Mouse (Mus musculus) hindbrain, embryonic 13.5 days (tissue): ENCODE data around the gene Gm10912. TPM values are rescaled to one million over a fixed set of nuclear protein-coding genes. Genes with fewer than 3 reads are reported as not detected.
"Not testable (repeated sequence)": the region's sequence is repeated elsewhere in the genome, so short reads cannot be mapped to it uniquely, and the experiment has no call there.

Source experiments
- ATAC-seq: fragments of 200-750 bp; cut with Nextera tagmentation; 2 replicates; pipeline ENCODE4 v1.8.0; 2017; ENCODE audit warnings: moderate TSS enrichment; ENCODE audit not compliant: low FRiP score
- H3K27ac ChIP-seq: fragments of 300-500 bp; sonication (generic); 2 replicates; pipeline ENCODE4 v1.5.1; 2015; ENCODE audit warnings: inconsistent platforms, mild to moderate bottlenecking, moderate library complexity
- H3K27me3 ChIP-seq: fragments of 300-500 bp; sonication (generic); 2 replicates; pipeline ENCODE4 v1.6.1; 2015; ENCODE audit warnings: mild to moderate bottlenecking, inconsistent platforms
- H3K36me3 ChIP-seq: fragments of 300-500 bp; sonication (generic); 2 replicates; pipeline ENCODE4 v1.6.1; 2015; ENCODE audit warnings: mild to moderate bottlenecking, inconsistent platforms
- H3K4me1 ChIP-seq: fragments of 300-500 bp; sonication (generic); replicated peaks from 2 replicates; pipeline ENCODE4 v1.6.1; 2015; ENCODE audit warnings: inconsistent platforms
- H3K4me2 ChIP-seq: fragments of 300-500 bp; sonication (generic); 2 replicates; pipeline ENCODE4 v1.6.1; 2015; ENCODE audit warnings: inconsistent platforms, mild to moderate bottlenecking, moderate library complexity
- H3K4me3 ChIP-seq: fragments of 300-500 bp; sonication (generic); 2 replicates; pipeline ENCODE4 v1.5.1; 2015; ENCODE audit warnings: mild to moderate bottlenecking, inconsistent platforms
- H3K9ac ChIP-seq: fragments of 300-500 bp; sonication (generic); 2 replicates; pipeline ENCODE4 v1.6.1; 2015; ENCODE audit warnings: mild to moderate bottlenecking, inconsistent platforms
- H3K9me3 ChIP-seq: fragments of 300-500 bp; sonication (generic); 2 replicates; pipeline ENCODE4 v1.6.1; 2016; ENCODE audit warnings: inconsistent platforms
- WGBS: fragments of 180-500 bp; shearing (Covaris S2); methylation state at CpG from one replicate; pipeline ENCODE4 v1.1.7; 2015; 5-methylcytosine and 5-hydroxymethylcytosine counted together
- polyA plus RNA-seq: library from polyadenylated mRNA; unstranded; fragments of >200 nt; fragmentation: Nextera tagmentation; extraction: Ambion mirVana; gene quantifications from 2 replicates; pipeline ENCODE4 v1.2.1, GENCODE M21; 2015

Gm10912 gene
- polyA plus RNA-seq, 1 experiment from 2014 or later = not detected

DNA sequence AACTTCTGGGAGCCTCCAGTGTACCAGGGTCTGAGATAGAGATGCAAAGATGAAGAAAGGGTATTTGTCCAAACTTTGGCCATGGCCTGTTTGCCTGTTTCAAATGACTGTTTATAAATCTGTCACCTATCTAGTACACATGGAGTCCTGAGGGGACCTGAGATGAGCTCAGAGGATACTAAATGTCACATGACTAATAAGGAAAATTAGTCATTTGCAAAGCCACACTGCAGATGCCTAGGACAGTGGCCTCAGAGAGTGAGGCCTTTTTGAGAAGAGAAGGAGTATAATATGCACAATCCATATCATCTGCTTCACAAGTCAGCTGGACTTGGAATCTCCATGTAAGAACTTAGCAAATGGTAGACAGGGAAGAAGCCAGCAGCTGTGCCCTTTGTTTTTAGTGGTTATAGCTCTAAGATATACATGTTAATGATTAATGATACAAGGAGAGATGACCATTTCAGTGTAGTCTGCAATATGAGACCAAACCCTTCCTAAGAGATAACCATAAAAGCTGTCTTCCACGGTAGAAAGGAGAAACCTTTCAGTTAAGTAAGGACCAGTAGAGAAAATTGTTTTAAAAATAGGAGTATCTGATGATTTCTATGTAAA lies 15.9 kb downstream of the Gm10912 start:
- not testable (repeated sequence) for H3K4me3 ChIP-seq, H3K9ac ChIP-seq
- WGBS = no CpG with 5 or more reads among the region's 1 CpGs

DNA sequence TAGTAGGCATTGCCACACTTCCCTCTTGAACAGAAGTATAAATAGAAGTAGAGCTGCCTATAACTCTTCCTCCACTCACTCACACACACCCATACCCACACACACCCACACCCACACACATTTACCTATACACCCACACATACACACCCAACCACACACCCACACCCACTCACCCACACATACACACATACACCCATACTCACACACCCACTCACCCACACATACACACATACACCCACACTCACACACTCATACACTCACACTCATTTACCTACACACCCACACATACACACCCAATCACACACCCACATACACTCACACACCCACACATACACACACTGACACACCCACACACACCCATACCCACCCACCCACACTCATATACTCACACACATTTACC lies 16.8 kb downstream of the Gm10912 start:
- Histone ChIP-seq H3K9ac (no peak overlapping the region), H3K27ac (no peak overlapping the region), H3K4me3 (no peak overlapping the region), H3K4me1 (no peaks in the 10 kb centered on the region), H3K27me3 (no peaks in the 10 kb centered on the region), H3K4me2 (no peak overlapping the region), H3K36me3 (no peaks in the 10 kb centered on the region), H3K9me3 (no peaks in the 10 kb centered on the region)
- ATAC-seq = no peak

More for the DNA sequence above, 15.9 kb downstream of the Gm10912 start:
- not testable (repeated sequence) for H3K4me1 ChIP-seq, ATAC-seq, H3K36me3 ChIP-seq, H3K4me2 ChIP-seq, H3K27me3 ChIP-seq, H3K9me3 ChIP-seq, H3K27ac ChIP-seq

DNA sequence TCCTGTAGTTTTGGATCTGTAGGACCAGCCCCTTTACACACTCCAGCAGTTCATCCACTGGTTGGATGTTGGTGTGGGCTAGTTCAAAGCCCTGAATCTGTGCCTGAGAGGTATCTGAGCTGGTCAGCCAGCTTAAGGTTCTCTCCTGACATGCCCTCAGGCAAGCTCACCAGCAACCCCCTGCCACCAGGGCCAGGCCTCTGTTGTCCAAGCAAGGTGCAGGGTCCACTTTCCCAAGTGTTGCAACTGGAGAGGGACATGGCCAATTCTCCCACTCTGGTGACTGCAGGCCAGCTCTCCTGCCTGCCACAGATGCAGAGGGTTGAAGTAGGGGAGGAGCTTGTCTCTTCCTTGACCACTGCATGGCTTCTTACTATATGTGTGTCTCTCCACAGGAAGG lies 18.4 kb downstream of the Gm10912 start:
- H3K4me2 ChIP-seq, ATAC-seq, H3K36me3 ChIP-seq, H3K9me3 ChIP-seq, H3K4me3 ChIP-seq, H3K4me1 ChIP-seq, H3K9ac ChIP-seq, H3K27me3 ChIP-seq, H3K27ac ChIP-seq: not testable (repeated sequence)

DNA sequence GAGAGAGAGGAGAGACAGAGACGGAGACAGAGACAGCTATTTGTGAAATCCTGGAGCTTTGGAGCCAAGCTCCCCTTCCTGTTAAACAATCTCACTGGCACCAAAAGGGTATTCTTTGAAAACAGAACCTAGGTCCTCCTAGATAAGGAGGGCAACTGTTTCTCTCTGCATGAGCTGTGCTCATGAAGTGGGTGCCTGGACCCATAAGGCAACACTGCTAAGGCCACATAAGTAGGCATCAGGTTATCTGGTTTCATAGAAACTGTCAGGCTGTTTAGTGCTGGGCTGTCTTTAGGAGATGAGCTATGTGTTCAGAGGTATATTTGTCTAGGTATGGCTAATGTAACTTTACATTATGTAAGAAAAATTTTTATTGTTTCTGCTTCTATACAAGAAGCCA lies 21.9 kb downstream of the Gm10912 start:
- not testable (repeated sequence) for H3K27me3 ChIP-seq, H3K4me1 ChIP-seq, H3K9ac ChIP-seq, H3K36me3 ChIP-seq, H3K4me3 ChIP-seq, ATAC-seq, H3K27ac ChIP-seq, H3K4me2 ChIP-seq, H3K9me3 ChIP-seq
- 100% methylated on average over 1 of the region's 1 CpGs for WGBS

DNA sequence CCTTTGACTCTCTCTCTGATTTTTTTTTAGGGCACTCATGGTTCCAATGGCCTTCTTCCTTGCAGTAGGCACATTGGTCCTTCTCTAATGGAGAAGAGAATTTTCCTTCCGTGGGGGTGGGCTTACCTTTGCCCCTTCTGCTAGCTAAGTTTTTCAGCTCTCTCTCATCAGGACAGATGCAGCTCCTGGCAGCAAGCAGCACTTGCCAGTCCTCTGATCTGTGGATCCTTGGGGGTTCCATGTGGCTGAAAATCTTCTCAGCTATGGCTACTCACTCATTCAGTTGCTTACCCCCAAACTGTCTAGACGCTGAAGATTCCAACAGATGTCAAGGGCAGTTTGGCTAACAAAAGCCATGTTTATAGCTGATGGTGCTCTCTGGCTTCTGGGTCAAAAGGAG lies 27.7 kb downstream of the Gm10912 start:
- H3K4me3 ChIP-seq = no peak overlapping the region
- H3K36me3 ChIP-seq = no peaks in the 10 kb centered on the region
- no peak for ATAC-seq
- H3K4me2 ChIP-seq = no peak overlapping the region
- no peak overlapping the region for H3K27ac ChIP-seq
- H3K9me3 ChIP-seq = no peaks in the 10 kb centered on the region
- no peak overlapping the region for H3K9ac ChIP-seq
- H3K27me3 ChIP-seq = no peaks in the 10 kb centered on the region
- peaks cover 12% of the 10 kb centered on the region for H3K4me1 ChIP-seq
- WGBS = 87% methylated on average over 2 of the region's 2 CpGs

DNA sequence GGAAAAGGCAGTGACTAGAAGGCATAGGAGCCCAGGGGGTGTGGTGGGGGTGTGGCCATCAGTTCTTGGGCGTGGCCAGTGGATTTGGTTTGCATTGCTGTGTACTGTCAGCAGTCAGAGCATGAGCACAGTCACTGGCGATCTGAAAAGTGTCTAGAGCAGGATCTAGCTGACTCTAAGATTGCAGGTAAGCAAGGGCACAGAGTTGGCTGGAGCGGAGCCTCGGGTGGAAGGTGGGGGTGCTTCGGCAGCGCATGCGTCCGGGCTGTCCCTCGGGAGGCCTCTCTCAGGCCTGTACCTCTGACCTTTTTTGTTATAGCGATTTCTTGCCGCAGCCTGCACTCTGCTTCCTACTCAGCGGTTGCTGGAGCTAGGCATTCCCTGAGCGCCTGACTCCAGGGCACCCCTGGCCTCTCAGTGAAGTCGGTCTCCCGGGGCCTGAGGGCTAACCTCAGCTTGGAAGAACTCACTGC lies 30.2 kb downstream of the Gm10912 start, which contains the start of gene Cd59a:
TSS of gene Cd59a (plus strand) at position 61 of the 473 bp plus-strand sequence.
- H3K4me2 ChIP-seq = peak within 1 kb of the TSS; percentile 67
- no peaks in the 10 kb centered on the region for H3K9me3 ChIP-seq
- no peaks in the 10 kb centered on the region for H3K27me3 ChIP-seq
- H3K4me3 ChIP-seq = peak within 1 kb of the TSS; percentile 44
- H3K4me1 ChIP-seq = peaks cover 12% of the 10 kb centered on the region
- 2% methylated on average over 15 of the region's 15 CpGs for WGBS
- no peaks in the 10 kb centered on the region for H3K36me3 ChIP-seq
- H3K27ac ChIP-seq = peak within 1 kb of the TSS; percentile 80
- ATAC-seq = peak; percentile 89
- peak within 1 kb of the TSS; percentile 70 for H3K9ac ChIP-seq

DNA sequence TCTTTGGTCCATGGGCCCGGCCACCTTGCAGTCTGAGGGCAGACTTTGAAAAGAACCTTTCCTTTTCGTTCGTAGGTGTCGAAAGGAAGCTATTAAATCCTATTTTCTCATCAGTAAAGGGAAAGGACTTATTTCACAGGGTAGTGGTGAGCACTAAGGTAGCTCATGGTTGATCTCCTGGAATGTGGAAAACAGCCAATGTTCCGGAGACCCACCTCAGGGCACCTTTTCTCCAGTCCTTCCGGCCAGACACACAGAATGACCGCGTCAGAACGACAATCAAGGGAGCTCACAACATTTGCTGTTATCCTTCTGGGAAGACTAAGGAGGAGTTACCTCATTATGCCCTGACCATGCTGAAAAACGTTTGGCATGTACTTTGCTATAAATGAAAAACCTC lies 30.6 kb downstream of the Gm10912 start:
- 49% methylated on average over 10 of the region's 10 CpGs for WGBS
- H3K4me2 ChIP-seq = peak overlapping the region; percentile 67
- H3K27ac ChIP-seq = peak overlapping the region; percentile 80
- H3K36me3 ChIP-seq = no peaks in the 10 kb centered on the region
- no peaks in the 10 kb centered on the region for H3K9me3 ChIP-seq
- ATAC-seq = 0 out of 2 replicates have a peak, but pooled peaks have one; percentile 3
- H3K27me3 ChIP-seq = no peaks in the 10 kb centered on the region
- peak overlapping the region; percentile 70 for H3K9ac ChIP-seq
- H3K4me1 ChIP-seq = peaks cover 12% of the 10 kb centered on the region
- H3K4me3 ChIP-seq = peak overlapping the region; percentile 44

DNA sequence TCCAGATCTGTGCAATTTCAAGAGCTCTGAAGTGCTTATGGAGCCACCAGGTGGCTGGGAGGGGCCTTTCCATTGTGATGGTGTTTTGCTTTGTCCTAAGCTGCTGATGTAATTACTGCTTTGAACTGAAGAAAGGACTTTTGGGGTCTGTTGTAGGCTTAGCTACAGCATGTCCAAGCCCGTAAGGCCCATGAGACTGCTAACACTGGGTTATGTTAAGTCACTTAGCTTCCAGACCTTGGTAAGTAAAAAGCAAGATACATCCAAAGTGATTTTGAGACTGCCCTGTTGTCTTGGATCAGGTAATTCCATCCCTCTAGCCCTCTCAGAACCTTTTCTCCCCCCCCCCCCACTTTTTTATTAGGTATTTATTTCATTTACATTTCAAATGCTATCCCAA lies 31.2 kb downstream of the Gm10912 start:
- not testable (repeated sequence) for H3K36me3 ChIP-seq, H3K4me3 ChIP-seq, ATAC-seq, H3K9me3 ChIP-seq, H3K27ac ChIP-seq, H3K27me3 ChIP-seq, H3K9ac ChIP-seq
- peak overlapping the region; percentile 67 for H3K4me2 ChIP-seq
- H3K4me1 ChIP-seq = peaks cover 12% of the 10 kb centered on the region
- WGBS = 75% methylated on average over 1 of the region's 1 CpGs

DNA sequence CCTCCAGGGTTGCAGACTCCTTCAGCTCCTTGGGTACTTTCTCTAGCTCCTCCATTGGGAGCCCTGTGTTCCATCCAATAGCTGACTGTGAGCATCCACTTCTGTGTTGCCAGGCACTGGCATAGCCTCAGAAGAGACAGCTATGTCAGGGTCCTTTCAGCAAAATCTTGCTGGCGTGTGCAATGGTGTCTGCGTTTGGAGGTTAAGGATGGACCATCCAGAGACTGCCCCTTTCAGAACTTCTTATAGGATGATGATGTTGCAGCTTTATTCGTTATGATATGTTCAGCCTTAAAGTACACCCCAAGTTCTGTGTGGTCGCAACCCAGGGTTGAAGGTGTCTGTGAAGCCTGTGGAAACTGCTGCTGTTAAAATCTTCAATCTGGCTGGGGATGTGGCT lies 31.8 kb downstream of the Gm10912 start:
- H3K4me1 ChIP-seq = peaks cover 12% of the 10 kb centered on the region
- WGBS = 97% methylated on average over 4 of the region's 4 CpGs
- not testable (repeated sequence) for ATAC-seq, H3K27ac ChIP-seq, H3K9ac ChIP-seq, H3K27me3 ChIP-seq, H3K36me3 ChIP-seq, H3K9me3 ChIP-seq, H3K4me3 ChIP-seq
- H3K4me2 ChIP-seq = peak overlapping the region; percentile 6; the same call in 1 of the 2 replicates

DNA sequence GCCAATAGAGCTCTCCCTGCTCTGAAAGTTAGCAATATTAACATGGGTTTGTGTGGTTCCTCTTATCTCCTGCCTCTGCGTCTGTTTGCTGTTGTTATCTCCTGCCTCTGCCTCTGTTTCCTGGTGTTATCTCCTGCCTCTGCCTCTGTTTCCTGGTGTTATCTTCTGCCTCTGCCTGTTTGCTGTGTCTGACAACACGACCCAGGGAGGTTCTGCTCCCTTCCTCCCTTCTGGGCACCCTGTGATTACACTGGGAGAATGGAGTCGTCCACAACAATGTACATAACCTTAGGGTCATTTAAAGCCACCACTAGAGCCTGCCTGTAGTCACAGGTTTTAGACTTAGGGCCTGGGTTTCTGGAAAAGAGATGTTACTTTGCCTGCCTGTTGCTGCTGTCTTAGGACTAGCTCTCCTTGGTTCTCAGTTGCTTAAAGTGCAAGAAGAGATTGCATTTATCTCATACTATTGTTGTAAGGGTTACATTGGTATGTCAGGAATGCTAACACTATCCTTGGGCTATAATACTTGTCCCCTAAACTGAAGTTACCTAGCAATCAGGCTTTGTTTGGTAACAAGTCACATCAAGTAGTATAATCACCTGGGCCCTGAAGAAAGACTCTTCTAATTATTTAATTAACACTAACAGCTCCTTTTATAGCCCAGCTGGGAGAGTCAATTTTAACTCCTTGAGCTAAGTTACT lies 33.1 kb downstream of the Gm10912 start:
- H3K4me1 ChIP-seq = peaks cover 12% of the 10 kb centered on the region
- 43% methylated on average over 3 of the region's 3 CpGs for WGBS
- no peak overlapping the region for H3K27ac ChIP-seq
- no peaks in the 10 kb centered on the region for H3K36me3 ChIP-seq
- no peaks in the 10 kb centered on the region for H3K9me3 ChIP-seq
- H3K27me3 ChIP-seq = no peaks in the 10 kb centered on the region
- ATAC-seq = no peak
- H3K4me3 ChIP-seq = no peak overlapping the region
- H3K9ac ChIP-seq = no peak overlapping the region
- no peak overlapping the region for H3K4me2 ChIP-seq

DNA sequence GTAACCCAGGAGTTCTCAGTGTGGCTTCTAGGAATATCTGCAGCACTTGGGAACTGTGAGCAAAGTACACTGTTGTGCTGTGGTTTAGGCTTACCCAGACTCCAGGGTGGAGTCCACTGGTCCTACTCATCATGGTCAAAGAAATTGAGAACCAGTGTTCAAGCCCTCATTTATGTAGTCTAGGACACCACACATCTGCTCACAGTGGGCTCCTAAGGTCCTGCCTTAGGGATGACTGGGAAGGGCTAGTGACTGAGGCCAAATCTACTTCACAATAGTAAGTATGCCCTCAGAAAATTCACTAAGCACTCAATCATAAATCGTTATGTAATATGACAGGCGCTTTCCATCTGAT lies 33.6 kb downstream of the Gm10912 start:
- no peak overlapping the region for H3K4me2 ChIP-seq
- H3K4me1 ChIP-seq = peaks cover 12% of the 10 kb centered on the region
- no peak for ATAC-seq
- H3K27me3 ChIP-seq = no peaks in the 10 kb centered on the region
- no peaks in the 10 kb centered on the region for H3K9me3 ChIP-seq
- no peak overlapping the region for H3K27ac ChIP-seq
- WGBS = 100% methylated on average over 2 of the region's 2 CpGs
- no peak overlapping the region for H3K4me3 ChIP-seq
- H3K36me3 ChIP-seq = no peaks in the 10 kb centered on the region
- H3K9ac ChIP-seq = no peak overlapping the region

DNA sequence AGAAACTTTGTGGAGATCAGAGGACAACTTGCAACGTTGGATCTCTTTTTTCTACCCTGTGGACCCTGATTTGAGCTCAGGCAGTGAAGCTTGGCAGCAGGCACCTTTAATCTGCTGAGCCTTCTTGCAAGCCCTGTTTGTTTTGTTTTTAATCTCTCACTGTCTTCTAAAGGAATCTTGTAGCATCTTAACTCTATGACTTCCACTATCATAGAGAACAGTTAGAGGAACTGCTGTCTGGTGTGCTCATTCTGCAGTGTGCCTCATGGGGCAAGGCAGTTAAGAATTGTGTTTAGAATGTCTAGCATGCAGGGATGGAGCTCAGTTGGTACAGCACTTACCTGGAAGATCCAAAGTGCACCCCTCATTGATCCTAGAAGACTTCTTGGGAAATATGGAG lies 34.3 kb downstream of the Gm10912 start:
- no peaks in the 10 kb centered on the region for H3K36me3 ChIP-seq
- no peak overlapping the region for H3K4me2 ChIP-seq
- no peaks in the 10 kb centered on the region for H3K27me3 ChIP-seq
- H3K27ac ChIP-seq = no peak overlapping the region
- no peaks in the 10 kb centered on the region for H3K9me3 ChIP-seq
- no peak for ATAC-seq
- peaks cover 12% of the 10 kb centered on the region for H3K4me1 ChIP-seq
- H3K9ac ChIP-seq = no peak overlapping the region
- H3K4me3 ChIP-seq = no peak overlapping the region
- 67% methylated on average over 1 of the region's 1 CpGs for WGBS

DNA sequence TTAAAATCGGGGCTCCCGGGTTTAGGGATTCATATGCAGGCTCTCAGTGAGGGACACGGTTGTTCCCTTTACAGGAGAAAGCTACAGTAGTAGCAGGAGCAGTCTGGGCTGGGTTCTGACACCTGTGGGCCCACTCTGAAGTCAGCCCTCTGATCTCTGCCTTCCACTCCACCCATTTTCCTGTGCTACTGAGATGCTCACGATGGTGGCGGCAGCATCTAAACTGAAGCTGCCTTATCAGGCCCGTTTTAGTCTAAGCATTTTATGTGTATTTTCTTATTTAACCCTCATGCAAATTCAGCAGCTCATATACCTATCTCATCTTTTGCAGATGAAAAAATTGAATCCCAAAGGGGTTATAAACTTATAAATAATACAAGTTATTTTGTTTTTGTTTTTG lies 39.2 kb downstream of the Gm10912 start:
- no peaks in the 10 kb centered on the region for H3K36me3 ChIP-seq
- no peaks in the 10 kb centered on the region for H3K4me1 ChIP-seq
- no peak overlapping the region for H3K4me3 ChIP-seq
- no peaks in the 10 kb centered on the region for H3K27me3 ChIP-seq
- no peaks in the 10 kb centered on the region for H3K9me3 ChIP-seq
- WGBS = 95% methylated on average over 6 of the region's 6 CpGs
- no peak overlapping the region for H3K27ac ChIP-seq
- H3K4me2 ChIP-seq = no peak overlapping the region
- no peak for ATAC-seq
- H3K9ac ChIP-seq = no peak overlapping the region
